ENCODE assay signal across 19 mouse cellular contexts in the genomic region with DNA sequence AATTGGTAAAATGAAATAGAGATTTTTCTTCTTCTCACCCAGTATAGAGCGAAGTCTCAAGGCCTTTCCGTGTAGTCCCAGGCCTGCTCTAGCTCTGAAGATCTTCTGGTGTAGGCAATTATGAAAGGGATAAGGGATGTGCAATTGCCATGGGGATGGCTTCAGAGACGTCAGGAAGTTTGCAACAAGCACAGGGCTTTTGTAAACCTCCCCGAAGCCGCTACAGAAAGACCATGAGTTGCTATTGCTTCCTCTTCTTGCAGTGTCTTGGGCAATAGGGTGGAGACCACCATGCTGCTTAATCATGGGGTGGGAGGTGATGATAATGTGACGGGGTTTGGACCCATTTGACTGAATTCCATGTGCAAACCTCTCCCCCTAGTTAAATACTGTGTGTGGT.
"Had no signal": no experiment of that assay in that cellular context is flagged by ENCODE, and none has a peak within 500 bp of the region (broad histone marks: within the 10 kb centered on the region; RNA-seq: fewer than 3 reads in every experiment).

No protein-coding gene starts in this region.

- DNase-seq: lung, adult 2 months; lung, postnatal 10 days; lung, postnatal 4 days; retina, postnatal 1 day; right cerebral cortex, adult 18-20 months; right cerebral cortex, postnatal 25 days; right cerebral cortex, postnatal 4 days; spleen, adult 18-20 months; thymus, adult 2 months; thymus, postnatal 25 days; thymus, postnatal 4 days had no signal

- H3K27me3 ChIP-seq: lung, embryonic 15.5 days; midbrain, embryonic 13.5 days; midbrain, embryonic 15.5 days; neural tube, embryonic 13.5 days; neural tube, embryonic 15.5 days had no signal

- H3K9me3 ChIP-seq: lung, embryonic 15.5 days; midbrain, embryonic 13.5 days; midbrain, embryonic 15.5 days; neural tube, embryonic 13.5 days; neural tube, embryonic 15.5 days had no signal

- H3K4me1 ChIP-seq: lung, embryonic 15.5 days; midbrain, embryonic 13.5 days; midbrain, embryonic 15.5 days; neural tube, embryonic 15.5 days had no signal

- H3K4me2 ChIP-seq: liver, embryonic 11.5 days; lung, embryonic 15.5 days; midbrain, embryonic 11.5 days; midbrain, embryonic 13.5 days; midbrain, embryonic 15.5 days; neural tube, embryonic 13.5 days; neural tube, embryonic 15.5 days had no signal

- H3K27ac ChIP-seq: liver, embryonic 14.5 days; lung, embryonic 15.5 days; midbrain, embryonic 13.5 days; midbrain, embryonic 15.5 days; neural tube, embryonic 13.5 days; neural tube, embryonic 15.5 days had no signal

- ATAC-seq: midbrain, embryonic 13.5 days; midbrain, embryonic 15.5 days had no signal

- H3K36me3 ChIP-seq: lung, embryonic 15.5 days; midbrain, embryonic 13.5 days; midbrain, embryonic 15.5 days; neural tube, embryonic 13.5 days; neural tube, embryonic 15.5 days had no signal

- H3K4me3 ChIP-seq: lung, embryonic 15.5 days; midbrain, embryonic 13.5 days; midbrain, embryonic 15.5 days; neural tube, embryonic 13.5 days; neural tube, embryonic 15.5 days had no signal

- H3K9ac ChIP-seq: liver, embryonic 14.5 days; lung, embryonic 15.5 days; midbrain, embryonic 13.5 days; midbrain, embryonic 15.5 days; neural tube, embryonic 13.5 days; neural tube, embryonic 15.5 days had no signal
